9 mouse cellular contexts compared by ENCODE assay signal in genomic region chr13:97938596-97939297, GRCm38 (mm10).
A peak's percentile ranks its signal among the peaks of the same experiment; 100 is the strongest.
DNase-seq lines count a peak whose midpoint lies in the region; ATAC-seq and TF ChIP-seq lines count a peak whose summit lies in the region.
"Had no signal": no experiment of that assay in that cellular context is flagged by ENCODE, and none has a peak within 500 bp of the region (broad histone marks: within the 10 kb centered on the region; RNA-seq: fewer than 3 reads in every experiment).

No protein-coding gene starts in this region.

- H3K27me3 ChIP-seq in MEL (ENCODE audit: control insufficient read depth in 1 of 2, insufficient read depth in 2 of 2, low read length in 2 of 2): no peaks in the 10 kb centered on the region
- H3K27me3 ChIP-seq in forebrain, embryonic 15.5 days: no peaks in the 10 kb centered on the region
- H3K27me3 ChIP-seq in hindbrain, embryonic 11.5 days (ENCODE audit: control insufficient read depth, insufficient read depth, low read length): no peaks in the 10 kb centered on the region

- no peaks in the 10 kb centered on the region for H3K79me2 ChIP-seq in MEL (ENCODE audit: control insufficient read depth, insufficient read depth, low read length, poor library complexity)

- H3K4me3 ChIP-seq in MEL (ENCODE audit: control insufficient read depth in 1 of 2, insufficient read depth in 1 of 2, low read depth in 2 of 2, low read length in 2 of 2): no peak overlapping the region
- no peak overlapping the region for H3K4me3 ChIP-seq in forebrain, embryonic 15.5 days
- H3K4me3 ChIP-seq in hindbrain, embryonic 11.5 days (ENCODE audit: low read depth, low read length): no peak overlapping the region
- H3K4me3 ChIP-seq: megakaryocyte, embryonic 14.5 days had no signal

- TF ChIP-seq RAD21 in MEL (IDR thresholded peaks at IDR 0.05; ENCODE audit: low read depth, low read length): peak; percentile 77

- no peak overlapping the region for H3K9ac ChIP-seq in MEL (ENCODE audit: control insufficient read depth, low read depth, low read length, poor library complexity, severe bottlenecking)
- H3K9ac ChIP-seq in forebrain, embryonic 15.5 days (replicated peaks): no peak overlapping the region
- no peak overlapping the region for H3K9ac ChIP-seq in hindbrain, embryonic 11.5 days (ENCODE audit: low read depth, low read length)

- TF ChIP-seq EP300 in MEL (IDR thresholded peaks at IDR 0.05; ENCODE audit: low read depth in 1 of 2, low read length in 2 of 2): no peak

- H3K27ac ChIP-seq in MEL (ENCODE audit: control insufficient read depth, low read depth, low read length): no peak overlapping the region
- H3K27ac ChIP-seq in forebrain, embryonic 15.5 days (replicated peaks): no peak overlapping the region
- H3K27ac ChIP-seq in hindbrain, embryonic 11.5 days (ENCODE audit: low read depth, low read length): no peak overlapping the region

- no peaks in the 10 kb centered on the region for H3K4me1 ChIP-seq in MEL (ENCODE audit: control insufficient read depth in 1 of 2, insufficient read depth in 2 of 2, low read length in 2 of 2)
- H3K4me1 ChIP-seq in forebrain, embryonic 15.5 days: peaks cover 11% of the 10 kb centered on the region
- no peaks in the 10 kb centered on the region for H3K4me1 ChIP-seq in hindbrain, embryonic 11.5 days (replicated peaks; ENCODE audit: control insufficient read depth, insufficient read depth, low read length)

- peak; percentile 71 for DNase-seq in MEL (ENCODE audit: low read depth, low spot score)
- DNase-seq in hindbrain, embryonic 11.5 days (ENCODE audit: low spot score): peak; percentile 97
- peak; percentile 94 for DNase-seq in layer of hippocampus, adult 9-10 months (ENCODE audit: low spot score)
- DNase-seq in lung, postnatal 14 days: peak; percentile 95
- DNase-seq in retina, adult 2 months (ENCODE audit: low read depth, low spot score): peak; percentile 50
- DNase-seq in thymus, postnatal 36 days: peak; percentile 87 to 96

- H3K9me3 ChIP-seq in MEL (replicated peaks; ENCODE audit: insufficient read depth, low read length): no peaks in the 10 kb centered on the region
- no peaks in the 10 kb centered on the region for H3K9me3 ChIP-seq in forebrain, embryonic 15.5 days
- H3K9me3 ChIP-seq in hindbrain, embryonic 11.5 days (ENCODE audit: control insufficient read depth, low read length): no peaks in the 10 kb centered on the region
- H3K9me3 ChIP-seq: megakaryocyte, embryonic 14.5 days had no signal

- 31% methylated on average over 18 of the region's 18 CpGs for WGBS in forebrain, embryonic 15.5 days
- WGBS in hindbrain, embryonic 11.5 days: 38% methylated on average over 18 of the region's 18 CpGs

- H3K4me2 ChIP-seq in forebrain, embryonic 15.5 days (replicated peaks): no peak overlapping the region
- no peak overlapping the region for H3K4me2 ChIP-seq in hindbrain, embryonic 11.5 days (replicated peaks; ENCODE audit: low read depth, low read length)

- no peak for TF ChIP-seq POLR2A in MEL (IDR thresholded peaks at IDR 0.05; ENCODE audit: control insufficient read depth in 1 of 2, insufficient read depth in 1 of 2, low read depth in 1 of 2, low read length in 2 of 2, poor library complexity in 1 of 2)

- ATAC-seq in cerebellum, adult (ENCODE audit: insufficient number of reproducible peaks, low FRiP score, low TSS enrichment): peak; percentile 67; the same call in 1 of the 2 replicates
- ATAC-seq in forebrain, embryonic 15.5 days (replicated peaks): peak; percentile 80
- peak; percentile 35; the same call in 1 of the 2 replicates for ATAC-seq in hindbrain, embryonic 11.5 days (ENCODE audit: low FRiP score)

- peak; percentile 74 to 94 (median 91) for TF ChIP-seq CTCF in MEL (IDR thresholded peaks at IDR 0.05 in 2 of 3, conservative IDR thresholded peaks at IDR 0.05 in 1 of 3; ENCODE audit: control insufficient read depth in 1 of 3, insufficient read depth in 1 of 3, low read depth in 2 of 3, low read length in 3 of 3, poor library complexity in 1 of 3, severe bottlenecking in 1 of 3)

- H3K36me3 ChIP-seq in MEL (ENCODE audit: control insufficient read depth in 1 of 2, insufficient read depth in 2 of 2, low read length in 2 of 2): no peaks in the 10 kb centered on the region
- H3K36me3 ChIP-seq in forebrain, embryonic 15.5 days: no peaks in the 10 kb centered on the region
- no peaks in the 10 kb centered on the region for H3K36me3 ChIP-seq in hindbrain, embryonic 11.5 days (ENCODE audit: control insufficient read depth, insufficient read depth, low read length)

TF ChIP-seq in MEL, 35 proteins besides CTCF, POLR2A, EP300 and RAD21:
- TF ChIP-seq ZNF384 (IDR thresholded peaks at IDR 0.05; ENCODE audit: low read depth, low read length): no peak
- 0 out of 2 replicates have a peak, but pooled peaks have one; percentile 6 for TF ChIP-seq NRF1 (IDR thresholded peaks at IDR 0.05; ENCODE audit: insufficient read depth, low read depth, low read length, poor library complexity, severe bottlenecking)
- no peak for TF ChIP-seq E2F4 (IDR thresholded peaks at IDR 0.05; ENCODE audit: borderline replicate concordance, low read depth, low read length)
- TF ChIP-seq ETS1 (IDR thresholded peaks at IDR 0.05; ENCODE audit: low read depth, low read length): no peak
- peak; percentile 79 for TF ChIP-seq ZC3H11A (IDR thresholded peaks at IDR 0.05; ENCODE audit: low read depth, low read length)
- TF ChIP-seq SMC3 (IDR thresholded peaks at IDR 0.05; ENCODE audit: low read depth, low read length): peak; percentile 95
- 0 out of 2 replicates have a peak, but pooled peaks have one; percentile 19 for TF ChIP-seq SIN3A (IDR thresholded peaks at IDR 0.05; ENCODE audit: low read length)
- no peak for TF ChIP-seq TCF12 (IDR thresholded peaks at IDR 0.05; ENCODE audit: low read depth, low read length)
